13 mouse cellular contexts compared by ENCODE assay signal in genomic region chr9:32005348-32005747, GRCm38 (mm10).
"Had no signal": no experiment of that assay in that cellular context is flagged by ENCODE, and none has a peak within 500 bp of the region (broad histone marks: within the 10 kb centered on the region; RNA-seq: fewer than 3 reads in every experiment).

No protein-coding gene starts in this region.

- H3K27me3 ChIP-seq: kidney, embryonic 15.5 days; limb, embryonic 13.5 days; neural tube, embryonic 12.5 days had no signal

- H3K4me1 ChIP-seq: kidney, embryonic 15.5 days; limb, embryonic 13.5 days; neural tube, embryonic 12.5 days had no signal

- H3K36me3 ChIP-seq: kidney, embryonic 15.5 days; limb, embryonic 13.5 days; neural tube, embryonic 12.5 days had no signal

- DNase-seq: kidney, adult 11 months; kidney, postnatal 14 days; left cerebral cortex, postnatal 4 days; lung, adult 18-20 months; midbrain, embryonic 14.5 days; right cerebral cortex, postnatal 4 days; spleen, adult 18-20 months; thymus, adult 2 months; thymus, postnatal 25 days had no signal

- H3K27ac ChIP-seq: kidney, embryonic 15.5 days; limb, embryonic 13.5 days; neural tube, embryonic 12.5 days had no signal

- H3K4me2 ChIP-seq: kidney, embryonic 15.5 days; limb, embryonic 13.5 days; neural tube, embryonic 12.5 days had no signal

- H3K4me3 ChIP-seq: kidney, embryonic 15.5 days; limb, embryonic 13.5 days; myocyte; neural tube, embryonic 12.5 days had no signal

- H3K9ac ChIP-seq: kidney, embryonic 15.5 days; limb, embryonic 13.5 days; neural tube, embryonic 12.5 days had no signal

- H3K9me3 ChIP-seq: kidney, embryonic 15.5 days; limb, embryonic 13.5 days; neural tube, embryonic 12.5 days had no signal
